Mouse (Mus musculus) MEL (cell line): ENCODE results near the gene 9530003J23Rik. TPM values are rescaled to one million over a fixed set of nuclear protein-coding genes. Genes with fewer than 3 reads are reported as not detected.
A peak's percentile ranks its signal among the peaks of the same experiment; 100 is the strongest.

Experiments
- DNase-seq: peaks from one replicate; pipeline ENCODE4 v3.0.0; 2011; ENCODE audit warnings: low read depth, low spot score
- H3K27ac ChIP-seq: 2 replicates; pipeline ENCODE4 v1.5.1; 2012; ENCODE audit warnings: low read depth, mild to moderate bottlenecking, control low read depth, low read length, moderate library complexity; ENCODE audit not compliant: control insufficient read depth
- H3K27me3 ChIP-seq, 2 experiments: fragments of 150-350 bp in 1 of 2; sonication (generic) in 1 of 2; 2 replicates each; pipeline ENCODE4 v1.6.1; 2012; ENCODE audit warnings: low read length in 2 of 2, mild to moderate bottlenecking in 2 of 2, improper control_type of control experiment in 1 of 2, moderate library complexity in 1 of 2; ENCODE audit not compliant: insufficient read depth in 2 of 2, control insufficient read depth in 1 of 2
- H3K36me3 ChIP-seq, 2 experiments: 2 replicates each; pipeline ENCODE4 v1.6.1; 2012 to 2014; ENCODE audit warnings: low read length in 2 of 2, improper control_type of control experiment in 1 of 2, inconsistent platforms in 1 of 2, mild to moderate bottlenecking in 1 of 2; ENCODE audit not compliant: insufficient read depth in 2 of 2, control insufficient read depth in 1 of 2
- H3K4me1 ChIP-seq, 2 experiments: fragments of 150-350 bp in 1 of 2; sonication (generic) in 1 of 2; 2 replicates each; pipeline ENCODE4 v1.6.1; 2012; ENCODE audit warnings: low read length in 2 of 2, improper control_type of control experiment in 1 of 2, mild to moderate bottlenecking in 1 of 2; ENCODE audit not compliant: insufficient read depth in 2 of 2, control insufficient read depth in 1 of 2
- H3K4me3 ChIP-seq, 2 experiments: fragments of 150-350 bp in 1 of 2; sonication (generic) in 1 of 2; 2 replicates each; pipeline ENCODE4 v1.5.1; 2012; ENCODE audit warnings: low read depth in 2 of 2, low read length in 2 of 2, mild to moderate bottlenecking in 2 of 2, moderate library complexity in 2 of 2, control low read depth in 1 of 2, improper control_type of control experiment in 1 of 2; ENCODE audit not compliant: control insufficient read depth in 1 of 2, insufficient read depth in 1 of 2
- H3K79me2 ChIP-seq: 2 replicates; pipeline ENCODE4 v1.6.1; 2012; ENCODE audit warnings: mild to moderate bottlenecking, low read length, moderate library complexity; ENCODE audit not compliant: control insufficient read depth, poor library complexity, insufficient read depth
- H3K9ac ChIP-seq: 2 replicates; pipeline ENCODE4 v1.6.1; 2012; ENCODE audit warnings: low read depth, mild to moderate bottlenecking, control low read depth, low read length, moderate library complexity; ENCODE audit not compliant: control insufficient read depth, poor library complexity, severe bottlenecking
- H3K9me3 ChIP-seq: fragments of 150-350 bp; sonication (generic); replicated peaks from 2 replicates; pipeline ENCODE4 v1.6.1; 2012; ENCODE audit warnings: mild to moderate bottlenecking, low read length, improper control_type of control experiment, moderate library complexity; ENCODE audit not compliant: insufficient read depth
- BHLHE40 ChIP-seq: IDR thresholded peaks from 2 replicates; pipeline ENCODE4 v1.6.1; 2012; ENCODE audit warnings: low read depth, mild to moderate bottlenecking, inconsistent platforms, low read length, improper control_type of control experiment, borderline replicate concordance
- CHD1 ChIP-seq: IDR thresholded peaks from 2 replicates; pipeline ENCODE4 v1.6.1; 2012; ENCODE audit warnings: low read depth, mild to moderate bottlenecking, inconsistent platforms, low read length, improper control_type of control experiment
- CHD2 ChIP-seq: IDR thresholded peaks from 2 replicates; pipeline ENCODE4 v1.6.1; 2011; ENCODE audit warnings: low read length, improper control_type of control experiment
- CTCF ChIP-seq, 3 experiments: IDR thresholded peaks in 2 of 3; conservative IDR thresholded peaks in 1 of 3; 2 replicates each; pipeline ENCODE4 v1.5.1; 2011 to 2012; ENCODE audit warnings: low read length in 3 of 3, low read depth in 2 of 3, mild to moderate bottlenecking in 2 of 3, improper control_type of control experiment in 1 of 3, inconsistent platforms in 1 of 3, mixed read lengths in 1 of 3, moderate library complexity in 1 of 3; ENCODE audit not compliant: control insufficient read depth in 1 of 3, insufficient read depth in 1 of 3, poor library complexity in 1 of 3, severe bottlenecking in 1 of 3
- E2F4 ChIP-seq: IDR thresholded peaks from 2 replicates; pipeline ENCODE4 v1.6.1; 2011; ENCODE audit warnings: low read depth, low read length, improper control_type of control experiment, borderline replicate concordance
- EP300 ChIP-seq, 2 experiments: IDR thresholded peaks; 2 replicates each; pipeline ENCODE4 v1.6.1; 2011; ENCODE audit warnings: improper control_type of control experiment in 2 of 2, low read length in 2 of 2, low read depth in 1 of 2, mild to moderate bottlenecking in 1 of 2
- ETS1 ChIP-seq: IDR thresholded peaks from 2 replicates; pipeline ENCODE4 v1.6.1; 2012; ENCODE audit warnings: low read depth, mild to moderate bottlenecking, inconsistent platforms, low read length, improper control_type of control experiment, moderate library complexity
- GABPA ChIP-seq: IDR thresholded peaks from 2 replicates; pipeline ENCODE4 v1.6.1; 2012; ENCODE audit warnings: low read depth, mild to moderate bottlenecking, inconsistent platforms, low read length, improper control_type of control experiment, moderate library complexity
- GATA1 ChIP-seq: IDR thresholded peaks from 2 replicates; pipeline ENCODE4 v1.6.1; 2011; ENCODE audit warnings: low read depth, low read length, improper control_type of control experiment
- HCFC1 ChIP-seq: IDR thresholded peaks from 2 replicates; pipeline ENCODE4 v1.6.1; 2012; ENCODE audit warnings: low read depth, mild to moderate bottlenecking, inconsistent platforms, low read length, improper control_type of control experiment, moderate library complexity
- KAT2A ChIP-seq: conservative IDR thresholded peaks from 2 replicates; pipeline ENCODE4 v1.6.1; 2012; ENCODE audit warnings: low read depth, low read length, improper control_type of control experiment, inconsistent platforms
- MAFK ChIP-seq: IDR thresholded peaks from 2 replicates; pipeline ENCODE4 v1.6.1; 2011; ENCODE audit warnings: low read depth, mild to moderate bottlenecking, low read length, improper control_type of control experiment, borderline replicate concordance
- MAX ChIP-seq: IDR thresholded peaks from 2 replicates; pipeline ENCODE4 v1.6.1; 2011; ENCODE audit warnings: low read length, improper control_type of control experiment
- MAZ ChIP-seq: IDR thresholded peaks from 2 replicates; pipeline ENCODE4 v1.6.1; 2012; ENCODE audit warnings: low read depth, mild to moderate bottlenecking, inconsistent platforms, low read length, improper control_type of control experiment
- MEF2A ChIP-seq: IDR thresholded peaks from 2 replicates; pipeline ENCODE4 v1.6.1; 2014; ENCODE audit warnings: low read depth, mild to moderate bottlenecking, inconsistent platforms, low read length, improper control_type of control experiment; ENCODE audit not compliant: poor library complexity, insufficient replicate concordance, severe bottlenecking; ENCODE audit errors: extremely low read depth
- MXI1 ChIP-seq: IDR thresholded peaks from 2 replicates; pipeline ENCODE4 v1.6.1; 2011; ENCODE audit warnings: mild to moderate bottlenecking, low read depth, low read length, improper control_type of control experiment
- MYC ChIP-seq: IDR thresholded peaks from 2 replicates; pipeline ENCODE4 v1.6.1; 2011; ENCODE audit warnings: low read depth, mild to moderate bottlenecking, low read length, improper control_type of control experiment, moderate library complexity
- NELFE ChIP-seq: IDR thresholded peaks from 2 replicates; pipeline ENCODE4 v1.6.1; 2011; ENCODE audit warnings: low read depth, low read length, improper control_type of control experiment
- NRF1 ChIP-seq: IDR thresholded peaks from 2 replicates; pipeline ENCODE4 v1.6.1; 2014; ENCODE audit warnings: low read depth, mild to moderate bottlenecking, inconsistent platforms, low read length, improper control_type of control experiment, moderate library complexity; ENCODE audit not compliant: poor library complexity, insufficient read depth, severe bottlenecking
- POLR2A ChIP-seq, 2 experiments: IDR thresholded peaks; 2 replicates each; pipeline ENCODE4 v1.6.1; 2011 to 2012; ENCODE audit warnings: low read length in 2 of 2, mild to moderate bottlenecking in 2 of 2, control low read depth in 1 of 2, improper control_type of control experiment in 1 of 2, low read depth in 1 of 2, moderate library complexity in 1 of 2; ENCODE audit not compliant: control insufficient read depth in 1 of 2, insufficient read depth in 1 of 2, poor library complexity in 1 of 2
- POLR2AphosphoS2 ChIP-seq: IDR thresholded peaks from 2 replicates; pipeline ENCODE4 v1.6.1; 2011; ENCODE audit warnings: low read length, improper control_type of control experiment
- POLR2AphosphoS5 ChIP-seq: IDR thresholded peaks from 2 replicates; pipeline ENCODE4 v1.6.1; 2012; ENCODE audit warnings: low read depth, borderline replicate concordance, mild to moderate bottlenecking, inconsistent platforms, low read length, moderate library complexity, mixed read lengths
- RAD21 ChIP-seq: IDR thresholded peaks from 2 replicates; pipeline ENCODE4 v1.6.1; 2011; ENCODE audit warnings: mild to moderate bottlenecking, low read depth, low read length, improper control_type of control experiment
- RCOR1 ChIP-seq: IDR thresholded peaks from 2 replicates; pipeline ENCODE4 v1.6.1; 2012; ENCODE audit warnings: low read depth, mild to moderate bottlenecking, inconsistent platforms, low read length, improper control_type of control experiment
- SIN3A ChIP-seq: IDR thresholded peaks from 2 replicates; pipeline ENCODE4 v1.6.1; 2012; ENCODE audit warnings: low read length, improper control_type of control experiment, inconsistent platforms
- SMC3 ChIP-seq: IDR thresholded peaks from 2 replicates; pipeline ENCODE4 v1.6.1; 2011; ENCODE audit warnings: low read depth, low read length, improper control_type of control experiment
- TBP ChIP-seq: IDR thresholded peaks from 2 replicates; pipeline ENCODE4 v1.8.0; 2011; ENCODE audit warnings: low read depth, low read length, improper control_type of control experiment
- TCF12 ChIP-seq: IDR thresholded peaks from 2 replicates; pipeline ENCODE4 v1.6.1; 2014; ENCODE audit warnings: low read depth, mild to moderate bottlenecking, inconsistent platforms, low read length, improper control_type of control experiment, moderate library complexity
- USF1 ChIP-seq: IDR thresholded peaks from 2 replicates; pipeline ENCODE4 v1.6.1; 2014; ENCODE audit warnings: low read depth, mild to moderate bottlenecking, inconsistent platforms, low read length, improper control_type of control experiment, moderate library complexity
- ZMIZ1 ChIP-seq: IDR thresholded peaks from 2 replicates; pipeline ENCODE4 v1.6.1; 2012; ENCODE audit warnings: low read depth, mild to moderate bottlenecking, inconsistent platforms, low read length, improper control_type of control experiment, moderate library complexity
- ZNF384 ChIP-seq: IDR thresholded peaks from 2 replicates; pipeline ENCODE4 v1.6.1; 2012; ENCODE audit warnings: low read depth, mild to moderate bottlenecking, inconsistent platforms, low read length, improper control_type of control experiment
- polyA plus RNA-seq, 2 experiments: library from polyadenylated mRNA; stranded (reverse) in 1 of 2; unstranded in 1 of 2; fragments of >175 nt in 1 of 2; fragments of >200 nt in 1 of 2; gene quantifications; 2 replicates each; pipeline versions ENCODE4 v1.2.1 to v1.2.4; 2012; ENCODE audit warnings: low replicate concordance in 2 of 2, low read depth in 1 of 2; ENCODE audit not compliant: insufficient read length in 2 of 2, insufficient read depth in 1 of 2, missing spikeins in 1 of 2
- total RNA-seq: library from RNA; depleted of rRNA; stranded (reverse); fragments of 300-350 nt; gene quantifications from 2 replicates; pipeline ENCODE4 v1.2.3, GENCODE M21; 2012

9530003J23Rik gene
- total and polyA plus RNA-seq, 3 experiments = not detected

DNA sequence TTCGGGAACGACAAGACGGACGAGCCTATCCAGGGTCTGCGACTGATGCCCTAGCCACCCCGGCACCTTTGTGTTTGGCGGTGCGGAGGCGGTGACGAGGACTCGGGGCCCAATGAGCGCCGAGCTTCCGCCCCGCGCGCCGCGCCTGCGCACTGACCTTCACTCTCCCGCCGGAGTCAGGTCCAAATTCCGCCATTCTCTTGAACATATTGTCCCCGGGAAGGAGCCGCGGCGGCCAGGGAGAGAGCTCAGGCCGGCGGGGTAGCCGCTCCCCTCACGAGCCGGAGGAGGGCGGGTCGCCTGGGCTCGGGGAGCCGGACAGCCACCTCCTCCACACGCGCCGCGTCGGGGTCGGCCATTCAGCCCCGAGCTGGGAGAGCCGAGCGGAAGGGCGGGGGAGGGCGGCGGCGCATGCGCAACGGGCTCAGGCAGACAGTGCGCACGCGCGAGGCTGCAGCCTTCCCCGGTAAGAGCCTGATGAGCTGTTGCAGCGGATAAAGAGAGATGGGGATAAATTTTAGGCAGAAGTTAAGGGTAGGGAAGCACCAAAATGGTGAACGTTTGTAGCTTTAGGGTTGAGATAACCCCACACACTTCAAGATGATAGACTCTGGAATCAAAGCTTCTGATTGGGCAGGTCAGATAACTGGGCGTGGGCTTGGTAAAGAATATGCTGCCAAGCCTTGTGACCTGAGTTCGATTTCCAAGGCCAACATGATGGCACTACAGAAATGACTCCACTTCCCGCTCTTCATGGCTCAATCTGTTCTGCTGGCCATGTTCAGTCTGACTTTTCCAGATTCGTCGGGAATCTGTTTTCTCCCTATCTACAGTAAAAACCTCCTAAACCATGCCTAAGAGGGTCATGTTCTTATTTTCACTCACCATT lies 14.2 kb downstream of the 9530003J23Rik start, which contains the start of gene Yeats4:
Gene Yeats4 (minus strand): TSS at position 406 of the 889 bp plus-strand sequence.
- Histone ChIP-seq H3K9ac (peak within 1 kb of the TSS; percentile 93), H3K79me2 (peaks cover 14% of the 10 kb centered on the region), H3K4me1 (peaks cover 0 to 5% of the 10 kb centered on the region in 2 experiments; a peak in 1 of 4 replicates), H3K27me3 (no peaks in the 10 kb centered on the region), H3K9me3 (no peaks in the 10 kb centered on the region), H3K27ac (peak within 1 kb of the TSS; percentile 93), H3K4me3 (peak within 1 kb of the TSS; percentile 65 to 74), H3K36me3 (peaks cover 0 to 6% of the 10 kb centered on the region in 2 experiments; a peak in 2 of 4 replicates)
- TF ChIP-seq RAD21 (no peak), NELFE (peak; percentile 98), NRF1 (peak; percentile 87), BHLHE40 (no peak), CHD2 (no peak), RCOR1 (no peak), CTCF (IDR thresholded peaks at IDR 0.05 in 2 of 3, conservative IDR thresholded peaks at IDR 0.05 in 1 of 3; ENCODE audit: control insufficient read depth in 1 of 3, insufficient read depth in 1 of 3, low read depth in 2 of 3, low read length in 3 of 3, poor library complexity in 1 of 3, severe bottlenecking in 1 of 3) (no peak), POLR2AphosphoS5 (no peak), SIN3A (peak; percentile 64), TBP (peak; percentile 33), EP300 (IDR thresholded peaks at IDR 0.05; ENCODE audit: low read depth in 1 of 2, low read length in 2 of 2) (peak in 1 of 2 experiments; percentile 34; a peak in 1 of 4 replicates), ETS1 (no peak), ZNF384 (no peak), ZMIZ1 (peak; percentile 68; the same call in 1 of the 2 replicates), MEF2A (no peak), POLR2AphosphoS2 (peak; percentile 89), POLR2A (IDR thresholded peaks at IDR 0.05; ENCODE audit: control insufficient read depth in 1 of 2, insufficient read depth in 1 of 2, low read depth in 1 of 2, low read length in 2 of 2, poor library complexity in 1 of 2) (peak; percentile 95 to 97), MXI1 (peak; percentile 3), TCF12 (peak; percentile 60), HCFC1 (peak; percentile 76), MYC (peak; percentile 72; the same call in 1 of the 2 replicates), CHD1 (no peak), MAZ (no peak), E2F4 (0 out of 2 replicates have a peak, but pooled peaks have one; percentile 67), GATA1 (peak; percentile 40; the same call in 1 of the 2 replicates), MAFK (no peak), KAT2A (peak; percentile 25; the same call in 1 of the 2 replicates), MAX (peak; percentile 60; the same call in 1 of the 2 replicates), GABPA (no peak), SMC3 (no peak), USF1 (peak; percentile 43; the same call in 1 of the 2 replicates)
- DNase-seq = peak; percentile 96
